Mouse (Mus musculus): ENCODE data around the gene Dcakd. TPM values are rescaled to one million over a fixed set of nuclear protein-coding genes. Genes with fewer than 3 reads are reported as not detected.
"Not testable (repeated sequence)": the region's sequence is repeated elsewhere in the genome, so short reads cannot be mapped to it uniquely, and the experiment has no call there.

Gene Dcakd
- polyA plus RNA-seq, 1 experiment from 2014 or later: 135 TPM

- Histone ChIP-seq H3K27me3 (ENCODE audit: control insufficient read depth, insufficient read depth, low read length) (peaks cover 45% of the 10 kb centered on the region), H3K4me3 (ENCODE audit: low read depth, low read length) (peak overlapping the region; percentile 49), H3K27ac (ENCODE audit: low read depth, low read length) (no peak overlapping the region), H3K9ac (ENCODE audit: low read depth, low read length) (peak overlapping the region; percentile 67), H3K4me1 (ENCODE audit: control insufficient read depth, insufficient read depth, low read length) (peaks cover 11% of the 10 kb centered on the region; the same call in 1 of the 2 replicates), H3K36me3 (ENCODE audit: control insufficient read depth, insufficient read depth, low read length) (peaks cover 7% of the 10 kb centered on the region; the same call in 1 of the 2 replicates), H3K4me2 (peak overlapping the region; percentile 89), H3K9me3 (replicated peaks; ENCODE audit: control insufficient read depth, low read length) (no peaks in the 10 kb centered on the region)
- WGBS (ENCODE audit: insufficient replicate concordance): 1% methylated on average over 29 of the region's 29 CpGs
- ATAC-seq (replicated peaks; ENCODE audit: insufficient number of reproducible peaks, low FRiP score, low TSS enrichment): no peak
These were observed 37.9 kb downstream of the Dcakd start for GRCm38 (mm10) chr11:102990152-102990663.

- peaks cover 2% of the 10 kb centered on the region; the same call in 1 of the 2 replicates for H3K36me3 ChIP-seq (ENCODE audit: control insufficient read depth, insufficient read depth, low read length)
- ATAC-seq (replicated peaks; ENCODE audit: insufficient number of reproducible peaks, low FRiP score, low TSS enrichment): no peak
- peak overlapping the region; percentile 49 for H3K4me3 ChIP-seq (ENCODE audit: low read depth, low read length)
- no peak overlapping the region for H3K27ac ChIP-seq (ENCODE audit: low read depth, low read length)
- peak overlapping the region; percentile 67 for H3K9ac ChIP-seq (ENCODE audit: low read depth, low read length)
- peaks cover 11% of the 10 kb centered on the region; the same call in 1 of the 2 replicates for H3K4me1 ChIP-seq (ENCODE audit: control insufficient read depth, insufficient read depth, low read length)
- 10% methylated on average over 28 of the region's 28 CpGs for WGBS (ENCODE audit: insufficient replicate concordance)
- peaks cover 45% of the 10 kb centered on the region for H3K27me3 ChIP-seq (ENCODE audit: control insufficient read depth, insufficient read depth, low read length)
- no peaks in the 10 kb centered on the region for H3K9me3 ChIP-seq (replicated peaks; ENCODE audit: control insufficient read depth, low read length)
- H3K4me2 ChIP-seq: peak overlapping the region; percentile 89
These were observed 38.4 kb downstream of the Dcakd start for GRCm38 (mm10) chr11:102989641-102990151.

- no peak for ATAC-seq (replicated peaks; ENCODE audit: insufficient number of reproducible peaks, low FRiP score, low TSS enrichment)
- no peaks in the 10 kb centered on the region for H3K36me3 ChIP-seq (ENCODE audit: control insufficient read depth, insufficient read depth, low read length)
- 48% methylated on average over 6 of the region's 6 CpGs for WGBS (ENCODE audit: insufficient replicate concordance)
- H3K4me1 ChIP-seq (ENCODE audit: control insufficient read depth, insufficient read depth, low read length): no peaks in the 10 kb centered on the region; the same call in 1 of the 2 replicates
- H3K27me3 ChIP-seq (ENCODE audit: control insufficient read depth, insufficient read depth, low read length): peaks cover 27% of the 10 kb centered on the region
- no peak overlapping the region for H3K4me2 ChIP-seq
- H3K4me3 ChIP-seq (ENCODE audit: low read depth, low read length): no peak overlapping the region
- H3K9ac ChIP-seq (ENCODE audit: low read depth, low read length): no peak overlapping the region
- H3K9me3 ChIP-seq (replicated peaks; ENCODE audit: control insufficient read depth, low read length): no peaks in the 10 kb centered on the region
- no peak overlapping the region for H3K27ac ChIP-seq (ENCODE audit: low read depth, low read length)
These were observed 43.0 kb downstream of the Dcakd start for GRCm38 (mm10) chr11:102985160-102985559.

- WGBS (ENCODE audit: insufficient replicate concordance): 59% methylated on average over 4 of the region's 4 CpGs
These were observed 43.5 kb downstream of the Dcakd start for GRCm38 (mm10) chr11:102984615-102985014.

GRCm38 (mm10) chr11:102984086-102984485 is 44.0 kb downstream of the Dcakd start:
- H3K4me1 ChIP-seq (ENCODE audit: control insufficient read depth, insufficient read depth, low read length): no peaks in the 10 kb centered on the region
- no peak overlapping the region for H3K4me3 ChIP-seq (ENCODE audit: low read depth, low read length)
- H3K9me3 ChIP-seq (replicated peaks; ENCODE audit: control insufficient read depth, low read length): no peaks in the 10 kb centered on the region
- no peak overlapping the region for H3K27ac ChIP-seq (ENCODE audit: low read depth, low read length)
- H3K27me3 ChIP-seq (ENCODE audit: control insufficient read depth, insufficient read depth, low read length): peaks cover 16% of the 10 kb centered on the region
- no peak overlapping the region for H3K4me2 ChIP-seq
- no peak for ATAC-seq (replicated peaks; ENCODE audit: insufficient number of reproducible peaks, low FRiP score, low TSS enrichment)
- no peaks in the 10 kb centered on the region for H3K36me3 ChIP-seq (ENCODE audit: control insufficient read depth, insufficient read depth, low read length)
- WGBS (ENCODE audit: insufficient replicate concordance): 80% methylated on average over 9 of the region's 9 CpGs
- no peak overlapping the region for H3K9ac ChIP-seq (ENCODE audit: low read depth, low read length)

More at GRCm38 (mm10) chr11:102984615-102985014, 43.5 kb downstream of the Dcakd start:
- H3K4me1 ChIP-seq (ENCODE audit: control insufficient read depth, insufficient read depth, low read length): no peaks in the 10 kb centered on the region
- no peaks in the 10 kb centered on the region for H3K9me3 ChIP-seq (replicated peaks; ENCODE audit: control insufficient read depth, low read length)
- H3K36me3 ChIP-seq (ENCODE audit: control insufficient read depth, insufficient read depth, low read length): no peaks in the 10 kb centered on the region
- H3K27me3 ChIP-seq (ENCODE audit: control insufficient read depth, insufficient read depth, low read length): peaks cover 21% of the 10 kb centered on the region
- no peak overlapping the region for H3K27ac ChIP-seq (ENCODE audit: low read depth, low read length)
- no peak overlapping the region for H3K4me2 ChIP-seq
- H3K4me3 ChIP-seq (ENCODE audit: low read depth, low read length): no peak overlapping the region
- ATAC-seq (replicated peaks; ENCODE audit: insufficient number of reproducible peaks, low FRiP score, low TSS enrichment): no peak
- no peak overlapping the region for H3K9ac ChIP-seq (ENCODE audit: low read depth, low read length)

GRCm38 (mm10) chr11:102981151-102981890 is 46.8 kb downstream of the Dcakd start:
- Histone ChIP-seq H3K9ac (ENCODE audit: low read depth, low read length) (no peak overlapping the region), H3K9me3 (replicated peaks; ENCODE audit: control insufficient read depth, low read length) (no peaks in the 10 kb centered on the region), H3K4me2 (no peak overlapping the region), H3K36me3 (ENCODE audit: control insufficient read depth, insufficient read depth, low read length) (no peaks in the 10 kb centered on the region), H3K27ac (ENCODE audit: low read depth, low read length) (no peak overlapping the region), H3K4me1 (ENCODE audit: control insufficient read depth, insufficient read depth, low read length) (peaks cover 4% of the 10 kb centered on the region; the same call in 1 of the 2 replicates), H3K4me3 (ENCODE audit: low read depth, low read length) (no peak overlapping the region), H3K27me3 (ENCODE audit: control insufficient read depth, insufficient read depth, low read length) (peaks cover 4% of the 10 kb centered on the region; the same call in 1 of the 2 replicates)
- WGBS (ENCODE audit: insufficient replicate concordance): 48% methylated on average over 10 of the region's 10 CpGs
- ATAC-seq (replicated peaks; ENCODE audit: insufficient number of reproducible peaks, low FRiP score, low TSS enrichment): no peak

- Histone ChIP-seq H3K9me3 (replicated peaks; ENCODE audit: control insufficient read depth, low read length) (no peaks in the 10 kb centered on the region), H3K36me3 (ENCODE audit: control insufficient read depth, insufficient read depth, low read length) (no peaks in the 10 kb centered on the region), H3K9ac (ENCODE audit: low read depth, low read length) (no peak overlapping the region), H3K4me1 (ENCODE audit: control insufficient read depth, insufficient read depth, low read length) (peaks cover 4% of the 10 kb centered on the region; the same call in 1 of the 2 replicates), H3K4me2 (no peak overlapping the region), H3K4me3 (ENCODE audit: low read depth, low read length) (no peak overlapping the region), H3K27ac (ENCODE audit: low read depth, low read length) (no peak overlapping the region), H3K27me3 (ENCODE audit: control insufficient read depth, insufficient read depth, low read length) (peaks cover 8% of the 10 kb centered on the region; the same call in 1 of the 2 replicates)
- WGBS (ENCODE audit: insufficient replicate concordance): 36% methylated on average over 6 of the region's 6 CpGs
- ATAC-seq (replicated peaks; ENCODE audit: insufficient number of reproducible peaks, low FRiP score, low TSS enrichment): no peak
These were observed 50.0 kb downstream of the Dcakd start for GRCm38 (mm10) chr11:102978052-102978666.

- not testable (repeated sequence) for H3K9me3 ChIP-seq (replicated peaks; ENCODE audit: control insufficient read depth, low read length); ATAC-seq (replicated peaks; ENCODE audit: insufficient number of reproducible peaks, low FRiP score, low TSS enrichment); H3K9ac ChIP-seq (ENCODE audit: low read depth, low read length); H3K4me2 ChIP-seq; H3K4me1 ChIP-seq (ENCODE audit: control insufficient read depth, insufficient read depth, low read length); H3K27ac ChIP-seq (ENCODE audit: low read depth, low read length); H3K36me3 ChIP-seq (ENCODE audit: control insufficient read depth, insufficient read depth, low read length); H3K4me3 ChIP-seq (ENCODE audit: low read depth, low read length)
- 78% methylated on average over 9 of the region's 9 CpGs for WGBS (ENCODE audit: insufficient replicate concordance)
- peaks cover 17% of the 10 kb centered on the region for H3K27me3 ChIP-seq (ENCODE audit: control insufficient read depth, insufficient read depth, low read length)
These were observed 52.2 kb downstream of the Dcakd start for GRCm38 (mm10) chr11:102975966-102976365.

Measured in heart, embryonic 11.5 days (tissue).